Mouse (Mus musculus): ENCODE data around the gene Pde9a.

- no peak for TF ChIP-seq CTCF (IDR thresholded peaks at IDR 0.05)
- TF ChIP-seq EP300 (IDR thresholded peaks at IDR 0.05): no peak
Measured at GRCm38 (mm10) chr17:31351984-31352383, 34.0 kb upstream of the Pde9a start.

Data from lung, postnatal 0 days (tissue).